Mouse (Mus musculus) mesoderm, embryonic 11.5 days (tissue): ENCODE data around the gene Ifih1.

ENCODE experiments used
- DNase-seq: peaks from one replicate; pipeline ENCODE4 v3.0.0-alpha.2; 2012; ENCODE audit warnings: low read depth, low spot score

The Ifih1 gene

DNA sequence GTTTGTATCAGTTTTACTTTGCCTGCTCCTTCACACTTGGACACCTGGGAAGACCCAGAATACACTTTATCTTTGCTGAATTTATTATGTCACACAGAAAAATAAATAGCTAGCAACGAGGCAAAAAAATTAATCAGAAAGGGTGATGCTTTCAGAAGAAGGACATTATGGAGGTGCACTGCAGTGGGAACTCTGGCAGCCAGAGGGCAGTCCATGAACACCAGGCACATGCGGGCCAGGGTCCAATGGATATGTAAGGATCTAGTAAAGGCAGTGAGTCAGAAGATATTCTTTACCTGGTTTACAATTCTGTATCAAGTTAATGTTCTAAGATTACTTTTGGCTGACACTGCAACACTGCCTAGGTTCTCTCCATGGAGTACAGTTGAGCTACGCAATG lies 96.4 kb downstream of the Ifih1 start:
- DNase-seq, result no peak

GRCm38 (mm10) chr2:62549131-62549530 lies 96.9 kb downstream of the Ifih1 start:
- no peak for DNase-seq

- DNase-seq, result no peak
These were observed 98.0 kb downstream of the Ifih1 start for GRCm38 (mm10) chr2:62548104-62548503.
